Mouse (Mus musculus): ENCODE data around the gene Cox4i2. TPM values are rescaled to one million over a fixed set of nuclear protein-coding genes. Genes with fewer than 3 reads are reported as not detected.

The Cox4i2 gene
- total and polyA plus RNA-seq, 2 experiments: 0.31 TPM; not detected in 1

DNA sequence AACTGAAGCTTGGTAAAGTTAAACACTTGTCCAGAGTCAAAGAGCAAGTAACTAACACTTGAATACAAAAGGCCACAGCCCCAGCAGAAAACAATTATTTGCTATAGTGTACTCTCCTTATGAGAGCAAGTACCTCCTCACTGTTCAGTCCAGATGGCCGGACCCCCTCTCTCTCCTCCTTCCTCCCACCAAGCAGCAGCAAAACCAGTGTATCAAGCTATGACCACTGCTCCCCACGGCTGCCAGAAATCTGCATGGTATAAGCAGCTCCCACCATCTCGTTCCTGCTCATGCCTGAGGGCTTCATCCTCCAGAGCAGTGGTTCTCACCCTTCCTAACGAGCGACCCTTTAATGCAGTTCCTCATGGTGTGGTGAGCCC lies 51.1 kb downstream of the Cox4i2 start:
- DNase-seq (ENCODE audit: extremely low read depth, low read depth, low spot score): no peak
- WGBS: 81% methylated on average over 5 of the region's 5 CpGs
- no peaks in the 10 kb centered on the region for H3K27me3 ChIP-seq (ENCODE audit: control insufficient read depth, insufficient read depth, low read length)
- H3K79me2 ChIP-seq (ENCODE audit: control insufficient read depth, insufficient read depth, low read length): peaks cover 27% of the 10 kb centered on the region; the same call in 1 of the 2 replicates
- peak overlapping the region; percentile 61 for H3K27ac ChIP-seq (replicated peaks; ENCODE audit: insufficient read depth, low read depth, low read length)
- no peak overlapping the region; the same call in 1 of the 2 replicates for H3K9ac ChIP-seq (ENCODE audit: low read depth, low read length)
- H3K4me3 ChIP-seq (ENCODE audit: insufficient read depth, low read depth, low read length): no peak overlapping the region
- TF ChIP-seq POLR2A (IDR thresholded peaks at IDR 0.05; ENCODE audit: extremely low read depth, insufficient read depth, low read length): no peak
- TF ChIP-seq CTCF (IDR thresholded peaks at IDR 0.05; ENCODE audit: low read depth, low read length): no peak
- no peaks in the 10 kb centered on the region for H3K36me3 ChIP-seq (ENCODE audit: control insufficient read depth, insufficient read depth, low read length)
- H3K4me1 ChIP-seq (ENCODE audit: control insufficient read depth, insufficient read depth, low read length): peaks cover 33% of the 10 kb centered on the region

GRCm38 (mm10) chr2:152806037-152806436 lies 52.1 kb downstream of the Cox4i2 start:
- H3K27me3 ChIP-seq (ENCODE audit: control insufficient read depth, insufficient read depth, low read length): no peaks in the 10 kb centered on the region
- peak overlapping the region; percentile 84 for H3K27ac ChIP-seq (replicated peaks; ENCODE audit: insufficient read depth, low read depth, low read length)
- peaks cover 31% of the 10 kb centered on the region; the same call in 1 of the 2 replicates for H3K79me2 ChIP-seq (ENCODE audit: control insufficient read depth, insufficient read depth, low read length)
- H3K36me3 ChIP-seq (ENCODE audit: control insufficient read depth, insufficient read depth, low read length): no peaks in the 10 kb centered on the region
- H3K4me3 ChIP-seq (ENCODE audit: insufficient read depth, low read depth, low read length): no peak overlapping the region
- H3K9ac ChIP-seq (ENCODE audit: low read depth, low read length): no peak overlapping the region
- peaks cover 35% of the 10 kb centered on the region for H3K4me1 ChIP-seq (ENCODE audit: control insufficient read depth, insufficient read depth, low read length)
- peak; percentile 93 for DNase-seq (ENCODE audit: extremely low read depth, low read depth, low spot score)
- WGBS: 0% methylated on average over 2 of the region's 2 CpGs
- TF ChIP-seq POLR2A (IDR thresholded peaks at IDR 0.05; ENCODE audit: extremely low read depth, insufficient read depth, low read length): no peak
- no peak for TF ChIP-seq CTCF (IDR thresholded peaks at IDR 0.05; ENCODE audit: low read depth, low read length)

DNA sequence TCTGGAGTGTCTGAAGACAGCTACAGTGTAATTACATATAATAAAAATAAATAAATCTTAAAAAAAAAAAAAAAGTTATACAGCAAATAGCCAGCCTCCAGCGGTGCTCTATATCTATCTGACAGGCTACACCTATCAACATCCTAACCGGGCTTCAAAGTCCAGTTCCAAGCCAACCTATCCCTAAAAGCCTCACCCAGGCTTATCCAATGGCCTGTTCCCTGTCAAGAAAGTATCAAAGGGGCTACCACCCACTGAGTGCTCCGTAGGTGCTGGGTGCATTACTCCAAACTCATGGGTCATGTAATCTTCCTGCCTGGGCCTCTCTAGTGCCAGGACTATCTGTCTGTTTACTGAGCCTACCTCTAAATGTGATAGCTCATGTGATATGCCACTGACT lies 54.2 kb downstream of the Cox4i2 start:
- DNase-seq (ENCODE audit: extremely low read depth, low read depth, low spot score): peak; percentile 55
- no peaks in the 10 kb centered on the region for H3K36me3 ChIP-seq (ENCODE audit: control insufficient read depth, insufficient read depth, low read length)
- no peak overlapping the region for H3K4me3 ChIP-seq (ENCODE audit: insufficient read depth, low read depth, low read length)
- peaks cover 31% of the 10 kb centered on the region for H3K79me2 ChIP-seq (ENCODE audit: control insufficient read depth, insufficient read depth, low read length)
- H3K9ac ChIP-seq (ENCODE audit: low read depth, low read length): no peak overlapping the region
- no peaks in the 10 kb centered on the region for H3K27me3 ChIP-seq (ENCODE audit: control insufficient read depth, insufficient read depth, low read length)
- H3K27ac ChIP-seq (replicated peaks; ENCODE audit: insufficient read depth, low read depth, low read length): peak overlapping the region; percentile 44; the same call in 1 of the 2 replicates
- 32% methylated on average over 3 of the region's 3 CpGs for WGBS
- H3K4me1 ChIP-seq (ENCODE audit: control insufficient read depth, insufficient read depth, low read length): peaks cover 42% of the 10 kb centered on the region
- TF ChIP-seq POLR2A (IDR thresholded peaks at IDR 0.05; ENCODE audit: extremely low read depth, insufficient read depth, low read length): no peak
- no peak for TF ChIP-seq CTCF (IDR thresholded peaks at IDR 0.05; ENCODE audit: low read depth, low read length)

DNA sequence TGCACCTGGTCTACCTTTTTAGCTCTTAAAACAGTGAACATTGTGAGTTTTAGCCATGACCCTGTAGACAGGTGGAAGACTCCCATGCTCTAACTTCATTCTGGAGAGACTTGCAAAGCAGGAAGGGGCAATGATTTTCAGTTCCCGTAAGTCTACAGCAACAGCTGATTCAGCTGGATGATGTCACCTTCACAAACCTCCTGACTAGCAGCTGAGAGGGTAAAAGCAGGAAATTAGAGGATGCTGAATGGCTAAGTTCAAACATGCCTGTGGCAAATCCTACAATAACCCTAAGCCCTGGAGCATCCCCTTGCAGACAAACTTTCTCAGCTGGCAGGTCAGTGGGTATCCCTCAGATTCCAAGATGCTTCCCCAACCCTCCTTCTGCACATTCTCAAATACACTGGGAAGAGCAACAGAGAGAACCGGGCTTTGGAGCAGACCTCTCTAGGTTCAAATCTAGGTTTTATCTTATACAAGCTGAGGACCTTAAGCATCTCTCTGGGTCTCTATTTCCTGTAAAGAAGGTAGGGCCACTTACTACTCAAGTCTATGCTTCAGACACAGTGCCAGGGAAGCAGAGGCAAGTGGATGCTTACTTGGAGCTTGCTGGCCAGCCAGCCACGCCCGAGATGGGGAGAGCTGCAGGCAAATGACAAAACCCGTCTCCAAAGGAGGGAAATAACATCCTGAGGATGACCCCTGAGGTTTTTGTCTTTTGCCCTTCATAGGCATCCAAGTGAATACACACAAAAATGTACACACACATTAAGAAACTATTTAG lies 56.4 kb downstream of the Cox4i2 start:
- no peaks in the 10 kb centered on the region for H3K27me3 ChIP-seq (ENCODE audit: control insufficient read depth, insufficient read depth, low read length)
- WGBS: 76% methylated on average over 5 of the region's 5 CpGs
- TF ChIP-seq CTCF (IDR thresholded peaks at IDR 0.05; ENCODE audit: low read depth, low read length): no peak
- no peak for TF ChIP-seq POLR2A (IDR thresholded peaks at IDR 0.05; ENCODE audit: extremely low read depth, insufficient read depth, low read length)
- H3K9ac ChIP-seq (ENCODE audit: low read depth, low read length): no peak overlapping the region
- H3K36me3 ChIP-seq (ENCODE audit: control insufficient read depth, insufficient read depth, low read length): no peaks in the 10 kb centered on the region
- H3K4me3 ChIP-seq (ENCODE audit: insufficient read depth, low read depth, low read length): no peak overlapping the region
- peak; percentile 57 for DNase-seq (ENCODE audit: extremely low read depth, low read depth, low spot score)
- H3K27ac ChIP-seq (replicated peaks; ENCODE audit: insufficient read depth, low read depth, low read length): peak overlapping the region; percentile 27; the same call in 1 of the 2 replicates
- H3K4me1 ChIP-seq (ENCODE audit: control insufficient read depth, insufficient read depth, low read length): peaks cover 36% of the 10 kb centered on the region
- peaks cover 32% of the 10 kb centered on the region for H3K79me2 ChIP-seq (ENCODE audit: control insufficient read depth, insufficient read depth, low read length)

DNA sequence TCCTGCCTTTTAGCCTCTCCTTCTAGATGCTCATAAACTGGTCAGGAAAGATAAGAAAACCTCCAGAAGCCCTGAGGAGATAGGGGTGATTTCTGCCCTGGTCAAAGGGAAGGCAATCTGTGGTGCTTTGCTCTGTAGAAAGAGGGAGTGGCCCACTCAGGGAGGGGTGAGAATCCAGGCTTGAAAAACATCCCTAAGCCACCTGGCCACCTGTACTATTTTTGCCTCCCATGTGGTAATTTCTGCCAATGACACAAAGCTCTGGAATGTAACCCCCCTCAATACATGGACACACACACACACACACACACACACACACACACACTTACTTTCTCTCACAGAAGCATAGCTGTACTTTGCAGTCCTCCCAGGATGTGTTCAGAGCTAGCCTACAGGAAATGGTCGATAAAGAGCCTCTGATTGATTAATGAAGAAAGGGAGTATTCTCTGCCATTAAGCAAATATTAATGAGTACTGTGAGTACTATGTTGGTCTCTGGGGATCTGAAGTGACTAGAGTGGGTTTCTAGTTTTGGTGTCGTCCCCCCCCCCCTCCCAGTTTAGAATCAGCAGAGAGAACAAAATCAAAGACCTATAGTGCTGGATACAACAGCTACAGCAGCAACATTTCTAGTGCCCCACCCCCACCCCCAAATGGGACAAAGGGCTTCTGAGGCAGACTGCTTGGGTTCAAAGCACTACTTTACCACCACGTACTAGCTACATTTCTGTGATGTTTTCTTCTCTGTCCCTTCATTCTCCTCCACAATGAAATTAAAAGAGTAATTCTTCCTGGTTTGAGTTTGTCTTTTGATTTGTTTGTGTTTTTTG lies 57.6 kb downstream of the Cox4i2 start:
- no peaks in the 10 kb centered on the region for H3K27me3 ChIP-seq (ENCODE audit: control insufficient read depth, insufficient read depth, low read length)
- peak overlapping the region; percentile 3; the same call in 1 of the 2 replicates for H3K9ac ChIP-seq (ENCODE audit: low read depth, low read length)
- TF ChIP-seq CTCF (IDR thresholded peaks at IDR 0.05; ENCODE audit: low read depth, low read length): no peak
- no peak for TF ChIP-seq POLR2A (IDR thresholded peaks at IDR 0.05; ENCODE audit: extremely low read depth, insufficient read depth, low read length)
- no peaks in the 10 kb centered on the region for H3K36me3 ChIP-seq (ENCODE audit: control insufficient read depth, insufficient read depth, low read length)
- peaks cover 41% of the 10 kb centered on the region for H3K4me1 ChIP-seq (ENCODE audit: control insufficient read depth, insufficient read depth, low read length)
- H3K79me2 ChIP-seq (ENCODE audit: control insufficient read depth, insufficient read depth, low read length): peaks cover 44% of the 10 kb centered on the region
- peak overlapping the region; percentile 75 for H3K27ac ChIP-seq (replicated peaks; ENCODE audit: insufficient read depth, low read depth, low read length)
- no peak overlapping the region for H3K4me3 ChIP-seq (ENCODE audit: insufficient read depth, low read depth, low read length)
- 10% methylated on average over 3 of the region's 3 CpGs for WGBS
- DNase-seq (ENCODE audit: extremely low read depth, low read depth, low spot score): peak; percentile 60

All from liver, adult 2 months (tissue).